ENCODE assay signal across 8 mouse cellular contexts in genomic region chr15:27785280-27786001, GRCm38 (mm10).
DNase-seq lines count a peak whose midpoint lies in the region; ATAC-seq lines count a peak whose summit lies in the region.

No protein-coding gene starts in this region.

- H3K4me2 ChIP-seq in embryonic facial prominence, embryonic 12.5 days (replicated peaks): peak overlapping the region; percentile 59
- peak overlapping the region; percentile 59 for H3K4me2 ChIP-seq in limb, embryonic 11.5 days (ENCODE audit: low read depth, severe bottlenecking)
- peak overlapping the region; percentile 9; the same call in 1 of the 2 replicates for H3K4me2 ChIP-seq in midbrain, embryonic 15.5 days

- no peak; the same call in 1 of the 2 replicates for ATAC-seq in embryonic facial prominence, embryonic 12.5 days (ENCODE audit: insufficient number of reproducible peaks, insufficient read depth, low FRiP score, low TSS enrichment)
- no peak for ATAC-seq in limb, embryonic 11.5 days (ENCODE audit: insufficient number of reproducible peaks, low FRiP score, low TSS enrichment, low read depth)
- no peak for ATAC-seq in midbrain, embryonic 15.5 days (replicated peaks)

- peak overlapping the region; percentile 12 for H3K9ac ChIP-seq in embryonic facial prominence, embryonic 12.5 days
- H3K9ac ChIP-seq in limb, embryonic 11.5 days (ENCODE audit: low read length): peak overlapping the region; percentile 62
- H3K9ac ChIP-seq in midbrain, embryonic 15.5 days: no peak overlapping the region

- no peaks in the 10 kb centered on the region for H3K27me3 ChIP-seq in embryonic facial prominence, embryonic 12.5 days
- no peaks in the 10 kb centered on the region for H3K27me3 ChIP-seq in hindbrain, embryonic 10.5 days (ENCODE audit: insufficient read depth, poor library complexity, severe bottlenecking)
- no peaks in the 10 kb centered on the region for H3K27me3 ChIP-seq in limb, embryonic 11.5 days (ENCODE audit: control insufficient read depth, insufficient read depth, low read length)
- H3K27me3 ChIP-seq in midbrain, embryonic 15.5 days (replicated peaks): no peaks in the 10 kb centered on the region

- peak overlapping the region; percentile 98 for H3K27ac ChIP-seq in embryonic facial prominence, embryonic 12.5 days
- H3K27ac ChIP-seq in hindbrain, embryonic 10.5 days: peak overlapping the region; percentile 82
- peak overlapping the region; percentile 97 for H3K27ac ChIP-seq in limb, embryonic 11.5 days (replicated peaks; ENCODE audit: low read depth, low read length)
- peak overlapping the region; percentile 80 for H3K27ac ChIP-seq in midbrain, embryonic 15.5 days

- H3K36me3 ChIP-seq in embryonic facial prominence, embryonic 12.5 days: no peaks in the 10 kb centered on the region
- peaks cover 4% of the 10 kb centered on the region; the same call in 1 of the 2 replicates for H3K36me3 ChIP-seq in hindbrain, embryonic 10.5 days
- H3K36me3 ChIP-seq in limb, embryonic 11.5 days (ENCODE audit: control insufficient read depth, insufficient read depth, low read length): no peaks in the 10 kb centered on the region
- H3K36me3 ChIP-seq in midbrain, embryonic 15.5 days (replicated peaks): no peaks in the 10 kb centered on the region

- H3K4me1 ChIP-seq in embryonic facial prominence, embryonic 12.5 days: peaks cover 95% of the 10 kb centered on the region
- peaks cover 93% of the 10 kb centered on the region for H3K4me1 ChIP-seq in hindbrain, embryonic 10.5 days (replicated peaks)
- H3K4me1 ChIP-seq in limb, embryonic 11.5 days (ENCODE audit: control insufficient read depth, insufficient read depth, low read length): peaks cover 74% of the 10 kb centered on the region
- H3K4me1 ChIP-seq in midbrain, embryonic 15.5 days: peaks cover 93% of the 10 kb centered on the region

- peak; percentile 59 for DNase-seq in ovary, postnatal 36 days (ENCODE audit: low spot score)
- no peak for DNase-seq in ovary, postnatal 14 days (ENCODE audit: low spot score)
- DNase-seq in hindbrain, embryonic 10.5 days (ENCODE audit: low spot score): no peak
- DNase-seq in limb, embryonic 11.5 days (ENCODE audit: low spot score): no peak
- DNase-seq in frontal cortex, postnatal 36 days (ENCODE audit: low spot score in 2 of 2): no peak
- DNase-seq in layer of hippocampus, postnatal 10 days (ENCODE audit: low spot score in 2 of 2): no peak

- H3K9me3 ChIP-seq in embryonic facial prominence, embryonic 12.5 days: no peaks in the 10 kb centered on the region
- no peaks in the 10 kb centered on the region for H3K9me3 ChIP-seq in hindbrain, embryonic 10.5 days
- no peaks in the 10 kb centered on the region for H3K9me3 ChIP-seq in limb, embryonic 11.5 days (ENCODE audit: control insufficient read depth, low read length)
- H3K9me3 ChIP-seq in midbrain, embryonic 15.5 days: no peaks in the 10 kb centered on the region

- 26% methylated on average over 12 of the region's 12 CpGs for WGBS in embryonic facial prominence, embryonic 12.5 days
- 69% methylated on average over 12 of the region's 12 CpGs for WGBS in hindbrain, embryonic 10.5 days
- 43% methylated on average over 12 of the region's 12 CpGs for WGBS in limb, embryonic 11.5 days
- 62% methylated on average over 12 of the region's 12 CpGs for WGBS in midbrain, embryonic 15.5 days

- peak overlapping the region; percentile 50 for H3K4me3 ChIP-seq in embryonic facial prominence, embryonic 12.5 days
- no peak overlapping the region; the same call in 1 of the 2 replicates for H3K4me3 ChIP-seq in hindbrain, embryonic 10.5 days
- H3K4me3 ChIP-seq in limb, embryonic 11.5 days (ENCODE audit: low read depth, low read length): peak overlapping the region; percentile 59
- no peak overlapping the region for H3K4me3 ChIP-seq in midbrain, embryonic 15.5 days

Comparison
In these comparisons a context has a peak if more than half of its experiments do, and no peak if none do; other contexts are left out.
1. H3K4me2 ChIP-seq: peak in every context shown above with its lines; median percentile 59 in embryonic facial prominence, embryonic 12.5 days; 59 in limb, embryonic 11.5 days; 9 in midbrain, embryonic 15.5 days.
2. H3K4me3 ChIP-seq: peak in embryonic facial prominence, embryonic 12.5 days (single experiment) and limb, embryonic 11.5 days (single experiment); none in hindbrain, embryonic 10.5 days (single experiment) and midbrain, embryonic 15.5 days (single experiment).
3. Peak in every context shown above with its lines, with median percentiles within 50 percentile points of each other: H3K27ac ChIP-seq.